Mouse (Mus musculus): ENCODE measurements around the gene Lgi1.

- no peak for TF ChIP-seq TAL1 (IDR thresholded peaks at IDR 0.05; ENCODE audit: low read length)
- no peak for TF ChIP-seq GATA1 (IDR thresholded peaks at IDR 0.05; ENCODE audit: low read length)
Observed at GRCm38 (mm10) chr19:38232516-38232915, 31.8 kb upstream of the Lgi1 start.
